Mouse (Mus musculus): ENCODE results near the gene Mfap5. TPM values are rescaled to one million over a fixed set of nuclear protein-coding genes. Genes with fewer than 3 reads are reported as not detected.
"Not testable (repeated sequence)": the region's sequence is repeated elsewhere in the genome, so short reads cannot be mapped to it uniquely, and the experiment has no call there.

The Mfap5 gene
- polyA plus RNA-seq, 1 experiment from 2014 or later: 6.8 TPM

DNA sequence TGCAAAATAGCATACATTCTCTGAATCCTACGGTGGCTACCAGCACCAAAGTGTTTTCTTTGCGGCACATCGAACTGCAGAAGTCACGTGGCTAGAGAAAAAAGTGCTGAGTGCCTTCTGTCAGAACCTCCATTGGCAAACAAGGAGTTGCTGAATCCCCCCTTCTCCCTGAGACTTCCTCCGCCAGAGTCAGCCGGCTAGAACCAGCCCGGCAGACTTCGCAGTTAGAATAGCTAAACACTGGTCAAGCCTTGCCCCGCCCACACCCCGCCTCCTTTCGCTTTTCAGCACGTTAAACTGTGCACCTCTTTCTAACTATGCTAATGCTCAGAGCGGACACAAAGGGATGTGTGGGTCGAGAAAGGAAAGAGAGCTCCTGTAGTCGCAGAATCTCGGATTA is 14.1 kb upstream of the Mfap5 start:
- H3K27ac ChIP-seq: peak overlapping the region; percentile 83
- H3K9ac ChIP-seq: peak overlapping the region; percentile 65
- H3K4me2 ChIP-seq (replicated peaks): peak overlapping the region; percentile 65
- 0% methylated on average over 16 of the region's 16 CpGs for WGBS
- peak; percentile 90 for ATAC-seq (ENCODE audit: low FRiP score, low read depth)
- H3K27me3 ChIP-seq: peaks cover 2% of the 10 kb centered on the region; the same call in 1 of the 2 replicates
- H3K36me3 ChIP-seq: no peaks in the 10 kb centered on the region
- H3K4me1 ChIP-seq: peaks cover 50% of the 10 kb centered on the region
- no peaks in the 10 kb centered on the region for H3K9me3 ChIP-seq
- H3K4me3 ChIP-seq: peak overlapping the region; percentile 44

DNA sequence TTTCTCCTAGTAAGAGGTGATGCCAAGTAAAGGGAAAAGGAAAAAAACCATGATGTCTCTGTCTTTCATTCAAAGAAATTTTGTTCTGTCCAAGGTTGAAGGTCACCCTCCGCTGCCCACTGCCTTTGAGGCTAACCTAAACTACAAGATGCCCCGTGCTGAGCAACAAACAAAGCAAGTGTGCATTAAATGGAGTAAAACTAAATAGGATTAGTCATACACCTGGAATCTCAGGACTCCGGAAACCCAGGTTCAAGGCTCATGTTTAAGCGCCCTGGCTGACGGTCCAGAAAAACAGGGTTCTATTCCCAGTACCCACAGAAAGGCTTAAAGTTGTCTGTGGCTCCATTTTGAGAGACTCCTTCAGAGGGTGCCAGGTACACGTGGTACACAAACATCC is 13.2 kb upstream of the Mfap5 start:
- no peak for ATAC-seq (ENCODE audit: low FRiP score, low read depth)
- Histone ChIP-seq H3K36me3 (no peaks in the 10 kb centered on the region), H3K9me3 (no peaks in the 10 kb centered on the region), H3K4me3 (no peak overlapping the region), H3K4me1 (peaks cover 52% of the 10 kb centered on the region), H3K4me2 (replicated peaks) (peak overlapping the region; percentile 65), H3K27ac (no peak overlapping the region; the same call in 1 of the 2 replicates), H3K27me3 (peaks cover 2% of the 10 kb centered on the region; the same call in 1 of the 2 replicates), H3K9ac (no peak overlapping the region)
- 46% methylated on average over 6 of the region's 6 CpGs for WGBS

GRCm38 (mm10) chr6:122493799-122494472 is 11.7 kb upstream of the Mfap5 start:
- H3K36me3 ChIP-seq: no peaks in the 10 kb centered on the region
- peaks cover 52% of the 10 kb centered on the region for H3K4me1 ChIP-seq
- WGBS: 49% methylated on average over 6 of the region's 6 CpGs
- H3K27me3 ChIP-seq: no peaks in the 10 kb centered on the region
- H3K9me3 ChIP-seq: no peaks in the 10 kb centered on the region
- no peak overlapping the region for H3K27ac ChIP-seq
- H3K9ac ChIP-seq: no peak overlapping the region; the same call in 1 of the 2 replicates
- H3K4me2 ChIP-seq (replicated peaks): no peak overlapping the region
- H3K4me3 ChIP-seq: no peak overlapping the region
- no peak for ATAC-seq (ENCODE audit: low FRiP score, low read depth)

GRCm38 (mm10) chr6:122495082-122495881 is 10.4 kb upstream of the Mfap5 start:
- H3K9ac ChIP-seq: peak overlapping the region; percentile 50

DNA sequence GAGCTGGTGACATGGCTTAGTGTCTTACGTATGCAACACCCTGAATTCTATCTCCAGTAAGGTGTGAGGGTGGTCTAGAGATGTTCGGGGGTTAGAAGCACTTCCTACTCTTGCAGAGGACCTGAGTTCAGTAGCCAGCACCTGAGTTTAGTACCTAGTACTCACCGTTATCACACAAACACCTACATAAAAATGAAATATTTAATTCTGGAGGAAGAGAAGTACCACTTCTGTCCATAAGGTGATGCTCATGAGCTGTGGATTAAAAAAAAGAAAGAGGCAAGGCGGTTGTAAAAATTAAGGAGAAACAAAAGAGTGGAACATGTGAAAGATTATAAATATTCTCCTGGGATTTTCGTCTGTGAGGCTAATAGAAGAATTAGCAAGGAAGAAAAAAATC is 9.1 kb upstream of the Mfap5 start:
- H3K9ac ChIP-seq: no peak overlapping the region
- H3K36me3 ChIP-seq: no peaks in the 10 kb centered on the region
- H3K4me3 ChIP-seq: no peak overlapping the region
- 32% methylated on average over 5 of the region's 5 CpGs for WGBS
- H3K4me1 ChIP-seq: peaks cover 47% of the 10 kb centered on the region
- H3K4me2 ChIP-seq (replicated peaks): no peak overlapping the region
- ATAC-seq (ENCODE audit: low FRiP score, low read depth): no peak
- H3K27ac ChIP-seq: peak overlapping the region; percentile 90; the same call in 1 of the 2 replicates
- H3K9me3 ChIP-seq: no peaks in the 10 kb centered on the region
- H3K27me3 ChIP-seq: no peaks in the 10 kb centered on the region

More at GRCm38 (mm10) chr6:122495082-122495881, 10.4 kb upstream of the Mfap5 start:
- H3K27me3 ChIP-seq: no peaks in the 10 kb centered on the region
- peaks cover 52% of the 10 kb centered on the region for H3K4me1 ChIP-seq
- peak; percentile 64 for ATAC-seq (ENCODE audit: low FRiP score, low read depth)
- peak overlapping the region; percentile 90 for H3K27ac ChIP-seq
- H3K36me3 ChIP-seq: no peaks in the 10 kb centered on the region
- no peaks in the 10 kb centered on the region for H3K9me3 ChIP-seq
- WGBS: 6% methylated on average over 21 of the region's 21 CpGs
- peak overlapping the region; percentile 21 for H3K4me3 ChIP-seq
- H3K4me2 ChIP-seq (replicated peaks): peak overlapping the region; percentile 57

DNA sequence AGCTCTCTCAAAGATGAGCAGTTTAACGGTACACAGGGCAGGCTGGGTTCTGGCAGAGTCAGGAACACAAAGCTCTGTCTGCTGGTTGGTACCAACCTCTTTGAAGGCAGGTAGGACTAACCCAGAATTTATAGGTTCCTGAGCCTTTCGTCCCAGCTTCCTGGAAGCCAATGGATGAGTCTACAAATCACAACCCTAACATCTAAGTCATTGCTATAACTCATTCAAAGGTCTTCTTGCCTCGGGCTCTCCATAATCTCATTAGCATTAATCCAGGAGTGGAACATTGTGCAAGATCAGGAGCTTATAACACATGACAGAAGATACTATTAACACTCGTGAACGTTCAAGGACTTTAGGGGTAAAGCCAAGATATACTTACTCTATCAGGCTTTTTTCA is 7.0 kb upstream of the Mfap5 start, which contains the start of gene Rimklb:
Gene Rimklb, minus strand, starts transcription at position 101 of the 400 bp plus-strand sequence.
- Histone ChIP-seq H3K27me3 (no peaks in the 10 kb centered on the region), H3K4me3 (no peak within 1 kb of the TSS), H3K9me3 (no peaks in the 10 kb centered on the region), H3K27ac (no peak within 1 kb of the TSS), H3K4me1 (peaks cover 35% of the 10 kb centered on the region), H3K4me2 (replicated peaks) (no peak within 1 kb of the TSS), H3K9ac (no peak within 1 kb of the TSS), H3K36me3 (no peaks in the 10 kb centered on the region)
- ATAC-seq (ENCODE audit: low FRiP score, low read depth): no peak
- WGBS: 78% methylated on average over 5 of the region's 5 CpGs

DNA sequence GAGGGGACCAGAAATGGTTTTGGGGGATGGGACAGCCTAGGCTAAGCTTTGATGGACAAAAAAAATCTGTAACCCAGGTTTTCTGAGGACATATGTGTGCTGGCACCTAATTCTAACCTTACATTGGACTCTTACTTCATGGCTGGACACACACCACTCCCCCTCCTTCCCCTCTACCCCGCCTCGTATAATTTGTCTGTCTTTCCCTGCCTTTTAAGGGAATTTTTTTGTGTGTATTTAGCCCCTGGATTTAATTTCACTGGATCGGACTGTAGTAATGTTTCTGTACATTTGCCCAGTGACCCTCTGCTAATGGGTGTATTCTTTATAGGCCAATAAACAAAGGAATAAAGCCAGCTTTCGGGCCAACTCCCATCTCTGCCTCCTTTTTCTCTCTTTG is 604 bp upstream of the Mfap5 start:
- H3K4me2 ChIP-seq (replicated peaks): no peak overlapping the region
- no peak for ATAC-seq (ENCODE audit: low FRiP score, low read depth)
- peaks cover 7% of the 10 kb centered on the region for H3K4me1 ChIP-seq
- H3K4me3 ChIP-seq: no peak overlapping the region
- H3K9ac ChIP-seq: no peak overlapping the region
- no peaks in the 10 kb centered on the region for H3K27me3 ChIP-seq
- no peak overlapping the region for H3K27ac ChIP-seq
- H3K36me3 ChIP-seq: no peaks in the 10 kb centered on the region
- 33% methylated on average over 4 of the region's 4 CpGs for WGBS
- H3K9me3 ChIP-seq: no peaks in the 10 kb centered on the region

GRCm38 (mm10) chr6:122508494-122508893 is 2.8 kb downstream of the Mfap5 start:
- Histone ChIP-seq H3K27me3 (no peaks in the 10 kb centered on the region), H3K9me3 (no peaks in the 10 kb centered on the region), H3K4me3 (no peak overlapping the region), H3K27ac (no peak overlapping the region), H3K4me2 (replicated peaks) (no peak overlapping the region), H3K9ac (no peak overlapping the region), H3K36me3 (no peaks in the 10 kb centered on the region), H3K4me1 (peaks cover 7% of the 10 kb centered on the region)
- 68% methylated on average over 8 of the region's 8 CpGs for WGBS
- ATAC-seq (ENCODE audit: low FRiP score, low read depth): no peak

DNA sequence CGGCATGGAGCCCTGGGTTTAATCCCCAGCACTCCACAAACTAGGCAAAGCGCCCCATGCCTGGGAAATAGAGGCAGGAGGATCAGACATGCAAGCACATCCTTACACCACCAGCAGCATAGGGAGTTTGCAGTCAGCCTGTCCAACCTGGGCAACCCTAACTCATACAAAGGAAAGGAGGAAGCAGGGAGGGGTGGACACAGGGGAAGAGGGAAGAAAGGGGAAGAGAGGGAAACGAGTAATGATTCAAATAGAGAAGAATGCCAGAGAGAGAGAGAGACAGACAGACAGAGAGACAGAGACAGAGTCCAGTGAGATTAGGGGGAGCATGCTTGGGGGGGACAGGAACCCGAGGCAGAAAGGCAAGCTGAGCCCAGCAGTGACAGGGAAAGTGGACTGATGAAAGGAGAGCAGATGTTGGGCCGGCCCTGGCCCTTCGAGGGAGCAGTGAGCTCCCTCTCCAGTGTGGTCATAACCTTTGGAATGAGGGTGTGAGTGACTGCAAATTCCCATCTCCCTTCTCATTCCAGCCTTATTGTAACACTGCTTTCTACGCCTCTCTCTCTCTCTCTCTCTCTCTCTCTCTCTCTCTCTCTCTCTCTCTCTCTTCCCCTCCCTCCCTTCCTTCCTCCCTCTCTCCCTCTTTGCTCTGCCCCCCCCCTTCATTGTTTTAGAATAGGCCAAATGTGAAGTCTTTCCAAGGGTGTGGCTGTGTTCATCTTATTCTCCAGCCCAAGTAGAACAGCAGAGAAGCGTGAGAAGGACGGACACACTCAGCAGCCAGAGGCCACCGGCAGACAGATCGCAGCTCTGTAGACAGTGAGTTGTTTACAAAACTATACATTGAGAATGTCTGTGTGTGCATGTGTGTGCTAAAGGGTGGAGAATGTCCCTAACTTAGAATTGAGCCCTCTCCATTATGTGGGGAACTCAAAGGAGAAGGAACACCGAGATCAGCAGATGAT is 7.6 kb downstream of the Mfap5 start:
- H3K9me3 ChIP-seq: no peaks in the 10 kb centered on the region
- H3K4me1 ChIP-seq: peaks cover 6% of the 10 kb centered on the region
- H3K9ac ChIP-seq: no peak overlapping the region
- H3K4me2 ChIP-seq (replicated peaks): no peak overlapping the region
- no peak overlapping the region for H3K27ac ChIP-seq
- no peaks in the 10 kb centered on the region for H3K36me3 ChIP-seq
- H3K27me3 ChIP-seq: no peaks in the 10 kb centered on the region
- no peak; the same call in 1 of the 2 replicates for ATAC-seq (ENCODE audit: low FRiP score, low read depth)
- 61% methylated on average over 12 of the region's 12 CpGs for WGBS
- no peak overlapping the region for H3K4me3 ChIP-seq

- Histone ChIP-seq H3K4me1 (no peaks in the 10 kb centered on the region), H3K9ac (no peak overlapping the region), H3K4me2 (replicated peaks) (no peak overlapping the region), H3K27me3 (no peaks in the 10 kb centered on the region), H3K36me3 (no peaks in the 10 kb centered on the region), H3K27ac (no peak overlapping the region), H3K4me3 (no peak overlapping the region), H3K9me3 (no peaks in the 10 kb centered on the region)
- no peak for ATAC-seq (ENCODE audit: low FRiP score, low read depth)
- 83% methylated on average over 3 of the region's 3 CpGs for WGBS
Measured at GRCm38 (mm10) chr6:122514312-122514711, 8.7 kb downstream of the Mfap5 start.

DNA sequence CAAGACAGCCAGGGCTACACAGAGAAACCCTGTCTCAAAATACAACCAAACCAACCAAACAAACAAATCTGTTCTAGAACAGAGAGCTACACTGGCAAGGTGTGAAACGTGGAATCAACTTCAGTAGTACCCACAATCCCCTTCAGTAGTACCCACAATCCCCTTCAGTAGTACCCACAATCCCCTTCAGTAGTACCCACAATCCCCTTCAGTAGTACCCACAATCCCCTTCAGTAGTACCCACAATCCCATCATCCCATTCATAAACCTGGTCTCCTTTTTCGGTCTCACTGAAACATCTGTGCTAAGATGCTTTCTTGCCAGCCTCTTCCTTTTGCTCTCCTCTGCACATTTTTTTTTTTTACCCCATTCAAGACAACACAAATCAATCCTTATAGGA is 10.1 kb downstream of the Mfap5 start:
- H3K27me3 ChIP-seq: not testable (repeated sequence)

More for the DNA sequence above, 10.1 kb downstream of the Mfap5 start:
- H3K27ac ChIP-seq; H3K4me1 ChIP-seq; H3K4me3 ChIP-seq; H3K9ac ChIP-seq; H3K4me2 ChIP-seq (replicated peaks); H3K9me3 ChIP-seq; ATAC-seq (ENCODE audit: low FRiP score, low read depth); H3K36me3 ChIP-seq: not testable (repeated sequence)
- 95% methylated on average over 2 of the region's 2 CpGs for WGBS
